ENCODE assay signal across 9 mouse cellular contexts in genomic region chr19:41716233-41717218, GRCm38 (mm10). TPM values are rescaled to one million over a fixed set of nuclear protein-coding genes. Genes with fewer than 3 reads are reported as not detected.
DNase-seq lines count a peak whose midpoint lies in the region; ATAC-seq and TF ChIP-seq lines count a peak whose summit lies in the region.
"Had no signal": no experiment of that assay in that cellular context is flagged by ENCODE, and none has a peak within 500 bp of the region (broad histone marks: within the 10 kb centered on the region; RNA-seq: fewer than 3 reads in every experiment).

No protein-coding gene starts in this region.

- no peak overlapping the region for H3K4me3 ChIP-seq in heart, embryonic 12.5 days
- H3K4me3 ChIP-seq in stomach, embryonic 14.5 days (ENCODE audit: low read depth, low read length): no peak overlapping the region
- H3K4me3 ChIP-seq in stomach, postnatal 0 days (ENCODE audit: low read depth, low read length): no peak overlapping the region
- H3K4me3 ChIP-seq in limb, embryonic 12.5 days (replicated peaks): no peak overlapping the region
- no peak overlapping the region for H3K4me3 ChIP-seq in intestine, embryonic 16.5 days (ENCODE audit: low read length)

- no peaks in the 10 kb centered on the region for H3K9me3 ChIP-seq in heart, embryonic 12.5 days (replicated peaks)
- H3K9me3 ChIP-seq in stomach, embryonic 14.5 days (ENCODE audit: control insufficient read depth, low read depth, low read length): no peaks in the 10 kb centered on the region
- H3K9me3 ChIP-seq in stomach, postnatal 0 days (ENCODE audit: control insufficient read depth, low read length): no peaks in the 10 kb centered on the region
- H3K9me3 ChIP-seq in limb, embryonic 12.5 days: no peaks in the 10 kb centered on the region
- no peaks in the 10 kb centered on the region for H3K9me3 ChIP-seq in intestine, embryonic 16.5 days (ENCODE audit: control insufficient read depth, low read length)

- H3K27ac ChIP-seq in heart, embryonic 12.5 days (ENCODE audit: poor library complexity, severe bottlenecking): no peak overlapping the region
- H3K27ac ChIP-seq in stomach, embryonic 14.5 days (ENCODE audit: low read length): no peak overlapping the region
- H3K27ac ChIP-seq in stomach, postnatal 0 days (replicated peaks): no peak overlapping the region
- no peak overlapping the region for H3K27ac ChIP-seq in limb, embryonic 12.5 days
- no peak overlapping the region for H3K27ac ChIP-seq in intestine, embryonic 16.5 days (ENCODE audit: low read length)

- peak overlapping the region; percentile 1; the same call in 1 of the 2 replicates for H3K4me2 ChIP-seq in heart, embryonic 12.5 days
- no peak overlapping the region for H3K4me2 ChIP-seq in stomach, embryonic 14.5 days (replicated peaks; ENCODE audit: low read depth, low read length)
- no peak overlapping the region for H3K4me2 ChIP-seq in stomach, postnatal 0 days (replicated peaks; ENCODE audit: low read depth)
- H3K4me2 ChIP-seq in limb, embryonic 12.5 days: no peak overlapping the region
- H3K4me2 ChIP-seq in intestine, embryonic 16.5 days (ENCODE audit: low read depth, low read length): no peak overlapping the region

- no peak for TF ChIP-seq EP300 in stomach, postnatal 0 days (optimal IDR thresholded peaks at IDR 0.05)

- peaks cover 12% of the 10 kb centered on the region for H3K4me1 ChIP-seq in heart, embryonic 12.5 days (replicated peaks)
- H3K4me1 ChIP-seq in stomach, embryonic 14.5 days (ENCODE audit: control insufficient read depth, insufficient read depth, low read length): peaks cover 6% of the 10 kb centered on the region; the same call in 1 of the 2 replicates
- H3K4me1 ChIP-seq in stomach, postnatal 0 days (replicated peaks; ENCODE audit: control insufficient read depth, insufficient read depth): no peaks in the 10 kb centered on the region
- peaks cover 12% of the 10 kb centered on the region for H3K4me1 ChIP-seq in limb, embryonic 12.5 days (replicated peaks)
- H3K4me1 ChIP-seq in intestine, embryonic 16.5 days (ENCODE audit: control insufficient read depth, insufficient read depth, low read length): peaks cover 12% of the 10 kb centered on the region

- H3K9ac ChIP-seq in heart, embryonic 12.5 days: no peak overlapping the region
- H3K9ac ChIP-seq in stomach, embryonic 14.5 days (replicated peaks; ENCODE audit: low read depth, low read length): no peak overlapping the region
- no peak overlapping the region for H3K9ac ChIP-seq in stomach, postnatal 0 days (ENCODE audit: low read length)
- no peak overlapping the region for H3K9ac ChIP-seq in limb, embryonic 12.5 days (replicated peaks)
- no peak overlapping the region for H3K9ac ChIP-seq in intestine, embryonic 16.5 days (ENCODE audit: low read depth, low read length)

- H3K36me3 ChIP-seq in heart, embryonic 12.5 days: no peaks in the 10 kb centered on the region
- no peaks in the 10 kb centered on the region for H3K36me3 ChIP-seq in stomach, embryonic 14.5 days (ENCODE audit: control insufficient read depth, insufficient read depth, low read length)
- no peaks in the 10 kb centered on the region for H3K36me3 ChIP-seq in stomach, postnatal 0 days (ENCODE audit: control insufficient read depth, insufficient read depth, low read length)
- no peaks in the 10 kb centered on the region for H3K36me3 ChIP-seq in limb, embryonic 12.5 days
- no peaks in the 10 kb centered on the region for H3K36me3 ChIP-seq in intestine, embryonic 16.5 days (ENCODE audit: control insufficient read depth, insufficient read depth, low read length)

- peaks cover 27% of the 10 kb centered on the region; the same call in 1 of the 2 replicates for H3K27me3 ChIP-seq in heart, embryonic 12.5 days (replicated peaks)
- no peaks in the 10 kb centered on the region for H3K27me3 ChIP-seq in stomach, embryonic 14.5 days (ENCODE audit: control insufficient read depth, insufficient read depth, low read length)
- no peaks in the 10 kb centered on the region for H3K27me3 ChIP-seq in stomach, postnatal 0 days (ENCODE audit: control insufficient read depth, insufficient read depth, low read length)
- peaks cover 35% of the 10 kb centered on the region for H3K27me3 ChIP-seq in limb, embryonic 12.5 days
- 0 out of 2 replicates have a peak, but pooled peaks cover 2% of the 10 kb centered on the region for H3K27me3 ChIP-seq in intestine, embryonic 16.5 days (replicated peaks; ENCODE audit: control insufficient read depth, insufficient read depth, low read length)

- WGBS in heart, embryonic 12.5 days: 30% methylated on average over 19 of the region's 19 CpGs
- WGBS in stomach, embryonic 14.5 days: 25% methylated on average over 19 of the region's 19 CpGs
- WGBS in stomach, postnatal 0 days: 23% methylated on average over 19 of the region's 19 CpGs
- 20% methylated on average over 19 of the region's 19 CpGs for WGBS in limb, embryonic 12.5 days
- 30% methylated on average over 19 of the region's 19 CpGs for WGBS in intestine, embryonic 16.5 days

- ATAC-seq in heart, embryonic 12.5 days (ENCODE audit: insufficient number of reproducible peaks, low FRiP score): no peak
- peak; percentile 10; the same call in 1 of the 2 replicates for ATAC-seq in stomach, embryonic 14.5 days (ENCODE audit: insufficient number of reproducible peaks, insufficient read depth, low FRiP score, low read depth)
- no peak for ATAC-seq in stomach, postnatal 0 days (ENCODE audit: low FRiP score, low TSS enrichment)
- ATAC-seq in limb, embryonic 12.5 days (ENCODE audit: insufficient number of reproducible peaks, insufficient read depth, low FRiP score, low TSS enrichment, low read depth): 0 out of 2 replicates have a peak, but pooled peaks have one; percentile 39
- no peak for ATAC-seq in intestine, embryonic 16.5 days

- TF ChIP-seq CTCF in stomach, postnatal 0 days (IDR thresholded peaks at IDR 0.05; ENCODE audit: low read depth): no peak

- DNase-seq in heart, adult 11 months: no peak
- no peak for DNase-seq in stomach, postnatal 0 days (ENCODE audit: low spot score)
- DNase-seq in thymus, adult 18-20 months: no peak
- no peak for DNase-seq in cerebellum, postnatal 14 days
- DNase-seq: lung, postnatal 36 days had no signal

RNA-seq across cellular contexts. Expression of gene Slit1, which starts 26.9 kb away (rescaled TPM):
- 0.04 and 0.13 TPM in 2 replicates for polyA plus RNA-seq in heart, embryonic 12.5 days (2016; fragmentation: Nextera tagmentation; extraction: Ambion mirVana)
- 1.00 and 1.4 TPM in 2 replicates for polyA plus RNA-seq in stomach, embryonic 14.5 days (2014; fragmentation: Nextera tagmentation; extraction: Ambion mirVana)
- 0.25 and 0.28 TPM in 2 replicates for polyA plus RNA-seq in stomach, postnatal 0 days (2015; fragmentation: Nextera tagmentation; extraction: Ambion mirVana)
- 0.15 and 0.40 TPM in 2 replicates for polyA plus RNA-seq in limb, embryonic 12.5 days (2016; fragmentation: Nextera tagmentation; extraction: Ambion mirVana)
- 0.45 and 0.68 TPM in 2 replicates for polyA plus RNA-seq in intestine, embryonic 16.5 days (2015; fragmentation: Nextera tagmentation; extraction: Ambion mirVana)

Comparison
In these comparisons a context has a peak if more than half of its experiments do, and no peak if none do; other contexts are left out.
1. ATAC-seq: peak in stomach, embryonic 14.5 days (single experiment) and limb, embryonic 12.5 days (single experiment); none in heart, embryonic 12.5 days (single experiment), stomach, postnatal 0 days (single experiment) and intestine, embryonic 16.5 days (single experiment).